Mouse (Mus musculus) olfactory bulb, adult 2 months (tissue): ENCODE measurements around the gene Gm17949. TPM values are rescaled to one million over a fixed set of nuclear protein-coding genes. Genes with fewer than 3 reads are reported as not detected.
A peak's percentile ranks its signal among the peaks of the same experiment; 100 is the strongest.

Source experiments
- H3K27ac ChIP-seq: fragments of 200-500 bp; 2 replicates; pipeline ENCODE4 v1.5.1; 2012; ENCODE audit warnings: low read depth, low read length; ENCODE audit not compliant: insufficient read depth
- H3K4me1 ChIP-seq: fragments of 200-500 bp; 2 replicates; pipeline ENCODE4 v1.6.1; 2012; ENCODE audit warnings: low read length; ENCODE audit not compliant: control insufficient read depth, insufficient read depth
- H3K4me3 ChIP-seq: fragments of 200-500 bp; 2 replicates; pipeline ENCODE4 v1.5.1; 2012; ENCODE audit warnings: mild to moderate bottlenecking, low read depth, low read length, moderate library complexity; ENCODE audit not compliant: insufficient read depth
- CTCF ChIP-seq: fragments of 200-500 bp; IDR thresholded peaks from 2 replicates; pipeline ENCODE4 v1.5.1; 2012; ENCODE audit warnings: low read depth, mild to moderate bottlenecking, low read length, moderate library complexity; ENCODE audit not compliant: insufficient read depth
- POLR2A ChIP-seq: fragments of 200-500 bp; IDR thresholded peaks from 2 replicates; pipeline ENCODE4 v1.6.1; 2012; ENCODE audit warnings: mild to moderate bottlenecking, low read depth, low read length, moderate library complexity; ENCODE audit not compliant: insufficient read depth
- WGBS: fragments of 180-500 bp; shearing (Covaris S2); methylation state at CpG from one replicate; pipeline ENCODE4 v1.1.7; 2018; 5-methylcytosine and 5-hydroxymethylcytosine counted together
- polyA plus RNA-seq: library from polyadenylated mRNA; stranded (reverse); fragments of >200 nt; gene quantifications from 2 replicates; pipeline ENCODE4 v1.2.4, GENCODE M21; 2012; ENCODE audit warnings: low replicate concordance; ENCODE audit not compliant: missing spikeins, insufficient read depth, insufficient read length

Gene Gm17949
- polyA plus RNA-seq, 1 experiment = not detected

GRCm38 (mm10) chr17:57058891-57059485 is 47.7 kb downstream of the Gm17949 start, which contains the start of gene Crb3:
Gene Crb3, plus strand, starts transcription at chr17:57059105.
- peaks cover 21% of the 10 kb centered on the region for H3K4me1 ChIP-seq
- TF ChIP-seq CTCF = no peak
- under 1% methylated on average over 18 of the region's 22 CpGs for WGBS
- H3K27ac ChIP-seq = peak within 1 kb of the TSS; percentile 89
- peak within 1 kb of the TSS; percentile 83 for H3K4me3 ChIP-seq

- TF ChIP-seq POLR2A = no peak; the same call in 1 of the 2 replicates
- TF ChIP-seq CTCF = no peak
- H3K4me1 ChIP-seq = peaks cover 19% of the 10 kb centered on the region
- WGBS = under 1% methylated on average over 26 of the region's 45 CpGs
- peak within 1 kb of the TSS; percentile 83 for H3K4me3 ChIP-seq
- H3K27ac ChIP-seq = peak within 1 kb of the TSS; percentile 89
These were observed 48.3 kb downstream of the Gm17949 start, which contains the start of gene Slc25a23 for GRCm38 (mm10) chr17:57059486-57059977. Gene Slc25a23, minus strand, starts transcription at chr17:57059863.

GRCm38 (mm10) chr17:57060231-57060801 is 49.0 kb downstream of the Gm17949 start:
- H3K27ac ChIP-seq = peak overlapping the region; percentile 73
- WGBS = under 1% methylated on average over 44 of the region's 44 CpGs
- H3K4me3 ChIP-seq = peak overlapping the region; percentile 83
- TF ChIP-seq POLR2A (peak; percentile 23; the same call in 1 of the 2 replicates), CTCF (peak; percentile 65)
- H3K4me1 ChIP-seq = peaks cover 17% of the 10 kb centered on the region

- Histone ChIP-seq H3K4me1 (peaks cover 17% of the 10 kb centered on the region), H3K27ac (no peak overlapping the region), H3K4me3 (no peak overlapping the region)
- no peak for TF ChIP-seq POLR2A
- TF ChIP-seq CTCF = no peak
- 41% methylated on average over 10 of the region's 10 CpGs for WGBS
These were observed 49.8 kb downstream of the Gm17949 start for GRCm38 (mm10) chr17:57061069-57061468.

GRCm38 (mm10) chr17:57062011-57062521 is 50.8 kb downstream of the Gm17949 start:
- Histone ChIP-seq H3K4me1 (peaks cover 17% of the 10 kb centered on the region), H3K4me3 (no peak overlapping the region), H3K27ac (no peak overlapping the region)
- TF ChIP-seq POLR2A (no peak), CTCF (no peak)
- 2% methylated on average over 39 of the region's 39 CpGs for WGBS

- H3K4me3 ChIP-seq = no peak overlapping the region
- no peak for TF ChIP-seq CTCF
- TF ChIP-seq POLR2A = no peak
- 5% methylated on average over 22 of the region's 22 CpGs for WGBS
- peaks cover 17% of the 10 kb centered on the region for H3K4me1 ChIP-seq
- no peak overlapping the region for H3K27ac ChIP-seq
These were observed 51.3 kb downstream of the Gm17949 start for GRCm38 (mm10) chr17:57062548-57062947.

GRCm38 (mm10) chr17:57063031-57063430 is 51.8 kb downstream of the Gm17949 start:
- Histone ChIP-seq H3K27ac (no peak overlapping the region), H3K4me3 (no peak overlapping the region), H3K4me1 (peaks cover 14% of the 10 kb centered on the region)
- WGBS = 35% methylated on average over 8 of the region's 8 CpGs
- no peak for TF ChIP-seq POLR2A

GRCm38 (mm10) chr17:57066908-57067307 is 55.6 kb downstream of the Gm17949 start:
- H3K27ac ChIP-seq = no peak overlapping the region
- TF ChIP-seq POLR2A (no peak), CTCF (no peak)
- no peak overlapping the region for H3K4me3 ChIP-seq
- WGBS = 72% methylated on average over 5 of the region's 5 CpGs
- peaks cover 7% of the 10 kb centered on the region for H3K4me1 ChIP-seq

GRCm38 (mm10) chr17:57070272-57070671 is 59.0 kb downstream of the Gm17949 start:
- no peaks in the 10 kb centered on the region for H3K4me1 ChIP-seq
- H3K4me3 ChIP-seq = no peak overlapping the region
- no peak for TF ChIP-seq CTCF
- WGBS = 32% methylated on average over 9 of the region's 9 CpGs
- no peak overlapping the region for H3K27ac ChIP-seq

GRCm38 (mm10) chr17:57070699-57071098 is 59.4 kb downstream of the Gm17949 start:
- Histone ChIP-seq H3K4me3 (no peak overlapping the region), H3K4me1 (no peaks in the 10 kb centered on the region), H3K27ac (no peak overlapping the region)
- no peak for TF ChIP-seq POLR2A
- no peak for TF ChIP-seq CTCF
- 16% methylated on average over 11 of the region's 11 CpGs for WGBS

Other genes starting within 250 kb of the Gm17949 start
- not detected in 2 replicates for gene Dus3l, start 246.7 kb upstream of the Gm17949 start, polyA plus RNA-seq
- gene Prr22, start 241.2 kb upstream of the Gm17949 start, polyA plus RNA-seq = not detected in 2 replicates
- not detected in 2 replicates for gene Rfx2, start 180.5 kb upstream of the Gm17949 start, polyA plus RNA-seq
- gene Acsbg2, start 137.0 kb upstream of the Gm17949 start, polyA plus RNA-seq = not detected in 2 replicates
- gene 1700061G19Rik, start 136.0 kb upstream of the Gm17949 start, polyA plus RNA-seq = not detected in 2 replicates
- not detected in 2 replicates for gene Mllt1, start 76.1 kb upstream of the Gm17949 start, polyA plus RNA-seq
- gene Acer1, start 29.3 kb upstream of the Gm17949 start, polyA plus RNA-seq = not detected in 2 replicates
- gene Clpp, start 21.2 kb upstream of the Gm17949 start, polyA plus RNA-seq = not detected in 2 replicates
- gene Alkbh7, start 14.1 kb upstream of the Gm17949 start, polyA plus RNA-seq = not detected in 2 replicates
- not detected in 2 replicates for gene Pspn, start 11.5 kb upstream of the Gm17949 start, polyA plus RNA-seq
- not detected in 2 replicates for gene Gtf2f1, start 181 bp upstream of the Gm17949 start, polyA plus RNA-seq
- 183 TPM in 1 of 2 replicates, not detected in the other for gene Khsrp, start 20.1 kb downstream of the Gm17949 start, polyA plus RNA-seq
- not detected in 2 replicates for gene Slc25a41, start 30.2 kb downstream of the Gm17949 start, polyA plus RNA-seq
- gene Crb3, start 47.6 kb downstream of the Gm17949 start, polyA plus RNA-seq = not detected in 2 replicates
- 526 and 583 TPM in 2 replicates for gene Slc25a23, start 48.4 kb downstream of the Gm17949 start, polyA plus RNA-seq
- not detected in 2 replicates for gene Dennd1c, start 67.0 kb downstream of the Gm17949 start, polyA plus RNA-seq
- 276 TPM in 1 of 2 replicates, not detected in the other for gene Tubb4a, start 76.3 kb downstream of the Gm17949 start, polyA plus RNA-seq
- gene Tnfsf9, start 93.9 kb downstream of the Gm17949 start, polyA plus RNA-seq = not detected in 2 replicates
- gene Cd70, start 138.3 kb downstream of the Gm17949 start, polyA plus RNA-seq = not detected in 2 replicates
- gene Tnfsf14, start 182.7 kb downstream of the Gm17949 start, polyA plus RNA-seq = not detected in 2 replicates
- not detected in 2 replicates for gene C3, start 216.7 kb downstream of the Gm17949 start, polyA plus RNA-seq
- gene Gpr108, start 237.0 kb downstream of the Gm17949 start, polyA plus RNA-seq = not detected in 2 replicates
- not detected in 2 replicates for gene Trip10, start 238.0 kb downstream of the Gm17949 start, polyA plus RNA-seq